Comparison of ENCODE assay signal across 8 mouse cellular contexts in the genomic region with DNA sequence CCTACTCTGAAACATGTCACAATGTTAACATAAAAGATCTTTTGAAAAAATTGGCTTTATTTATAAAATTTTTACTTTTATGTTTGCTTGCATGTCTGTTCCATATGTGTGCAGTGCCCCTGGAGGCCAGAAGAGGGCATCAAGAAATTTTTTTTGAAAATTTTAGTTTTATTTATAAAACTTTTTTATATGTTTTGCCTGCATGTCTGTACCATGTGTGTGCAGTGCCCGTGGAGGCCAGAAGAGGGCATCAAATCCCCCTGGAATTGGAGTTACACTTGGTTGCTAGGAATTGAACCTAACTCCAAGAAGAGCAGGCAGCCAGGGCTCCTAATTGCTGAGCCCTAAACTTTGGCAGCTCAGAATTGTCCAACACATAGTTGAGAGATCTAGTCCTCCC. TPM values are rescaled to one million over a fixed set of nuclear protein-coding genes. Genes with fewer than 3 reads are reported as not detected.
DNase-seq lines count a peak whose midpoint lies in the region; ATAC-seq and TF ChIP-seq lines count a peak whose summit lies in the region.
"Not testable (repeated sequence)": the region's sequence is repeated elsewhere in the genome, so short reads cannot be mapped to it uniquely, and the experiment has no call there.

No protein-coding gene starts in this region.

- TF ChIP-seq CTCF in MEL (IDR thresholded peaks at IDR 0.05 in 2 of 3, conservative IDR thresholded peaks at IDR 0.05 in 1 of 3; ENCODE audit: control insufficient read depth in 1 of 3, insufficient read depth in 1 of 3, low read depth in 2 of 3, low read length in 3 of 3, poor library complexity in 1 of 3, severe bottlenecking in 1 of 3), result 0 out of 6 replicates have a peak, but pooled peaks of 1 of the 3 experiments have one; percentile 16
- TF ChIP-seq CTCF in stomach, postnatal 0 days (IDR thresholded peaks at IDR 0.05; ENCODE audit: low read depth), result peak; percentile 44

- H3K36me3 ChIP-seq in MEL (ENCODE audit: control insufficient read depth in 1 of 2, insufficient read depth in 2 of 2, low read length in 2 of 2), result peaks cover 6 to 11% of the 10 kb centered on the region in 2 experiments
- H3K36me3 ChIP-seq in liver, embryonic 13.5 days, result peaks cover 63% of the 10 kb centered on the region
- H3K36me3 ChIP-seq in midbrain, embryonic 14.5 days (ENCODE audit: control insufficient read depth, insufficient read depth, low read length), result peaks cover 51% of the 10 kb centered on the region
- H3K36me3 ChIP-seq in stomach, postnatal 0 days (ENCODE audit: control insufficient read depth, insufficient read depth, low read length), result not testable (repeated sequence)

- DNase-seq in A20 (ENCODE audit: low read depth, low spot score) (peak; percentile 38), MEL (ENCODE audit: low read depth, low spot score) (peak; percentile 72)
- DNase-seq in c-Kit-positive CD71-positive TER-119-positive erythroid progenitor cells, embryonic 14.5 days (ENCODE audit: low spot score), result peak; percentile 19
- DNase-seq in heart, postnatal 4 days, result peak; percentile 46
- peak; percentile 50 to 56 for DNase-seq in kidney, postnatal 4 days
- DNase-seq in liver, embryonic 13.5 days, result peak; percentile 16
- DNase-seq in midbrain, embryonic 14.5 days, result peak; percentile 9
- DNase-seq in stomach, postnatal 0 days (ENCODE audit: low spot score), result not testable (repeated sequence)

- TF ChIP-seq RAD21 in MEL (IDR thresholded peaks at IDR 0.05; ENCODE audit: low read depth, low read length), result not testable (repeated sequence)

- not testable (repeated sequence) for H3K9me3 ChIP-seq in MEL (replicated peaks; ENCODE audit: insufficient read depth, low read length); liver, embryonic 13.5 days (replicated peaks); midbrain, embryonic 14.5 days (ENCODE audit: control insufficient read depth, low read length); stomach, postnatal 0 days (ENCODE audit: control insufficient read depth, low read length)

- WGBS in liver, embryonic 13.5 days (ENCODE audit: insufficient replicate concordance), result 54% methylated on average over 1 of the region's 1 CpGs
- WGBS in midbrain, embryonic 14.5 days, result 93% methylated on average over 1 of the region's 1 CpGs
- 83% methylated on average over 1 of the region's 1 CpGs for WGBS in stomach, postnatal 0 days

- TF ChIP-seq EP300 in MEL (IDR thresholded peaks at IDR 0.05; ENCODE audit: low read depth in 1 of 2, low read length in 2 of 2); stomach, postnatal 0 days (optimal IDR thresholded peaks at IDR 0.05): not testable (repeated sequence)

- ATAC-seq in liver, embryonic 13.5 days (ENCODE audit: low read depth); midbrain, embryonic 14.5 days (ENCODE audit: low FRiP score, low TSS enrichment); stomach, postnatal 0 days (ENCODE audit: low FRiP score, low TSS enrichment): not testable (repeated sequence)

- peak overlapping the region; percentile 91; the same call in 1 of the 2 replicates for H3K4me2 ChIP-seq in liver, embryonic 13.5 days
- H3K4me2 ChIP-seq in midbrain, embryonic 14.5 days (ENCODE audit: low read length); stomach, postnatal 0 days (replicated peaks; ENCODE audit: low read depth): not testable (repeated sequence)

- H3K27ac ChIP-seq in MEL (ENCODE audit: control insufficient read depth, low read depth, low read length); liver, embryonic 13.5 days; midbrain, embryonic 14.5 days (replicated peaks; ENCODE audit: low read depth, low read length); stomach, postnatal 0 days (replicated peaks): not testable (repeated sequence)

- H3K27me3 ChIP-seq in MEL (ENCODE audit: control insufficient read depth in 1 of 2, insufficient read depth in 2 of 2, low read length in 2 of 2); liver, embryonic 13.5 days; midbrain, embryonic 14.5 days (ENCODE audit: control insufficient read depth, insufficient read depth, low read length); stomach, postnatal 0 days (ENCODE audit: control insufficient read depth, insufficient read depth, low read length): not testable (repeated sequence)

- not testable (repeated sequence) for H3K79me2 ChIP-seq in MEL (ENCODE audit: control insufficient read depth, insufficient read depth, low read length, poor library complexity)

- H3K9ac ChIP-seq in MEL (ENCODE audit: control insufficient read depth, low read depth, low read length, poor library complexity, severe bottlenecking); liver, embryonic 13.5 days; midbrain, embryonic 14.5 days (replicated peaks; ENCODE audit: low read length); stomach, postnatal 0 days (ENCODE audit: low read length): not testable (repeated sequence)

- not testable (repeated sequence) for H3K4me1 ChIP-seq in MEL (ENCODE audit: control insufficient read depth in 1 of 2, insufficient read depth in 2 of 2, low read length in 2 of 2); midbrain, embryonic 14.5 days (ENCODE audit: control insufficient read depth, insufficient read depth, low read length); stomach, postnatal 0 days (replicated peaks; ENCODE audit: control insufficient read depth, insufficient read depth)
- H3K4me1 ChIP-seq in liver, embryonic 13.5 days (replicated peaks), result peaks cover 24% of the 10 kb centered on the region

- not testable (repeated sequence) for TF ChIP-seq POLR2A in MEL (IDR thresholded peaks at IDR 0.05; ENCODE audit: control insufficient read depth in 1 of 2, insufficient read depth in 1 of 2, low read depth in 1 of 2, low read length in 2 of 2, poor library complexity in 1 of 2)

- H3K4me3 ChIP-seq in MEL (ENCODE audit: control insufficient read depth in 1 of 2, insufficient read depth in 1 of 2, low read depth in 2 of 2, low read length in 2 of 2); midbrain, embryonic 14.5 days (replicated peaks; ENCODE audit: low read depth, low read length); stomach, postnatal 0 days (ENCODE audit: low read depth, low read length): not testable (repeated sequence)
- H3K4me3 ChIP-seq in liver, embryonic 13.5 days (replicated peaks), result peak overlapping the region; percentile 84; the same call in 1 of the 2 replicates

TF ChIP-seq in MEL, 35 proteins besides CTCF, POLR2A, EP300 and RAD21:
- TF ChIP-seq SMC3 (IDR thresholded peaks at IDR 0.05; ENCODE audit: low read depth, low read length), result 0 out of 2 replicates have a peak, but pooled peaks have one; percentile 2
TF ChIP-seq in MEL: peak in this region for 1; not testable (repeated sequence) for 34.

RNA-seq across cellular contexts. Expression of a gene that starts 9.0 kb away (rescaled TPM):
- total RNA-seq in MEL (2012; rRNA removed), result 239 and 264 TPM in 2 replicates
- polyA plus RNA-seq in MEL (2012; ENCODE audit: insufficient read depth in 1 of 2, insufficient read length in 2 of 2, low read depth in 1 of 2, low replicate concordance in 2 of 2, missing spikeins in 1 of 2), result 100 to 1,000 TPM in 1 of 2 experiments, not detected in 1; 194 TPM
- total RNA-seq in heart, postnatal 4 days (2021), result 10 to 100 TPM; 85.6 to 96.9 TPM
- 93.8 and 94.0 TPM in 2 replicates for polyA plus RNA-seq in liver, embryonic 13.5 days (2015; fragmentation: Nextera tagmentation; extraction: Ambion mirVana)
- polyA plus RNA-seq in midbrain, embryonic 14.5 days (2014; fragmentation: Nextera tagmentation; extraction: Ambion mirVana), result 84.0 and 103 TPM in 2 replicates
- polyA plus RNA-seq in stomach, postnatal 0 days (2015; fragmentation: Nextera tagmentation; extraction: Ambion mirVana), result 111 and 117 TPM in 2 replicates
